Mouse (Mus musculus): ENCODE data around the gene Nol7. TPM values are rescaled to one million over a fixed set of nuclear protein-coding genes. Genes with fewer than 3 reads are reported as not detected.

Nol7 gene
- total and polyA plus RNA-seq, 3 experiments, result 165 to 329 (median 260) TPM

- Histone ChIP-seq H3K27me3 (replicated peaks) (no peaks in the 10 kb centered on the region), H3K36me3 (replicated peaks in 1 of 2; ENCODE audit: control insufficient read depth in 1 of 2, insufficient read depth in 1 of 2, low read length in 1 of 2) (peaks cover under 1 to 26% of the 10 kb centered on the region in 2 experiments), H3K9me3 (replicated peaks; ENCODE audit: low read length) (no peaks in the 10 kb centered on the region), H3K4me3 (replicated peaks in 1 of 3; ENCODE audit: low read depth in 2 of 3, low read length in 2 of 3, poor library complexity in 1 of 3) (no peak overlapping the region), H3K4me1 (ENCODE audit: control insufficient read depth in 1 of 2, insufficient read depth in 2 of 2) (peaks cover 3 to 27% of the 10 kb centered on the region in 2 experiments; a peak in 3 of 4 replicates), H3K27ac (ENCODE audit: insufficient read depth, low read depth) (no peak overlapping the region), H3K79me2 (replicated peaks; ENCODE audit: control insufficient read depth, extremely low read depth, insufficient read depth, poor library complexity, severe bottlenecking) (peaks cover 10% of the 10 kb centered on the region; the same call in 1 of the 2 replicates), H3K4me2 (ENCODE audit: insufficient read depth, low read depth, poor library complexity, severe bottlenecking) (no peak overlapping the region), H3K9ac (ENCODE audit: insufficient read depth, low read depth) (no peak overlapping the region)
- no peak for DNase-seq (ENCODE audit: extremely low read depth)
- dilution Hi-C loops (cut with MboI; ENCODE audit: extremely low pct_ligation_motif_present, extremely low pct_unique_long_range_greater_than_20kb, low sequenced_read_pairs) (no loop called here), in situ Hi-C loops (cut with MboI; ENCODE audit: low pct_ligation_motif_present, low pct_unique_long_range_greater_than_20kb, low sequenced_read_pairs) (no loop called here)
- no peak for TF ChIP-seq ETS1 (conservative IDR thresholded peaks at IDR 0.05; ENCODE audit: low read depth, low read length)
- no peak for TF ChIP-seq ZMIZ1 (IDR thresholded peaks at IDR 0.05; ENCODE audit: low read depth, low read length)
- no peak for TF ChIP-seq JUN (IDR thresholded peaks at IDR 0.05; ENCODE audit: insufficient read depth, low read depth, low read length)
- TF ChIP-seq UBTF (IDR thresholded peaks at IDR 0.05; ENCODE audit: low read depth, low read length), result no peak
- TF ChIP-seq ZC3H11A (IDR thresholded peaks at IDR 0.05; ENCODE audit: low read depth, low read length), result no peak
- no peak for TF ChIP-seq CHD2 (IDR thresholded peaks at IDR 0.05; ENCODE audit: low read length)
- TF ChIP-seq ZNF384 (IDR thresholded peaks at IDR 0.05; ENCODE audit: low read depth, low read length), result peak; percentile 58; the same call in 1 of the 2 replicates
Measured at GRCm38 (mm10) chr13:43433395-43433794, 35.2 kb downstream of the Nol7 start.

GRCm38 (mm10) chr13:43440376-43440775, 42.2 kb downstream of the Nol7 start:
- Histone ChIP-seq H3K9ac (ENCODE audit: insufficient read depth, low read depth) (no peak overlapping the region), H3K4me2 (ENCODE audit: insufficient read depth, low read depth, poor library complexity, severe bottlenecking) (no peak overlapping the region), H3K27ac (ENCODE audit: insufficient read depth, low read depth) (no peak overlapping the region), H3K79me2 (replicated peaks; ENCODE audit: control insufficient read depth, extremely low read depth, insufficient read depth, poor library complexity, severe bottlenecking) (peaks cover 26% of the 10 kb centered on the region), H3K36me3 (replicated peaks in 1 of 2; ENCODE audit: control insufficient read depth in 1 of 2, insufficient read depth in 1 of 2, low read length in 1 of 2) (peaks cover 0 to 5% of the 10 kb centered on the region in 2 experiments), H3K27me3 (replicated peaks) (no peaks in the 10 kb centered on the region), H3K4me1 (ENCODE audit: control insufficient read depth in 1 of 2, insufficient read depth in 2 of 2) (peaks cover 9 to 62% of the 10 kb centered on the region in 2 experiments), H3K4me3 (replicated peaks in 1 of 3; ENCODE audit: low read depth in 2 of 3, low read length in 2 of 3, poor library complexity in 1 of 3) (no peak overlapping the region), H3K9me3 (replicated peaks; ENCODE audit: low read length) (no peaks in the 10 kb centered on the region)
- no peak for DNase-seq (ENCODE audit: extremely low read depth)
- no peak for TF ChIP-seq ZMIZ1 (IDR thresholded peaks at IDR 0.05; ENCODE audit: low read depth, low read length)
- no peak for TF ChIP-seq JUND (conservative IDR thresholded peaks at IDR 0.05; ENCODE audit: low read depth, low read length)
- TF ChIP-seq ZC3H11A (IDR thresholded peaks at IDR 0.05; ENCODE audit: low read depth, low read length), result no peak
- no peak for TF ChIP-seq ELF1 (IDR thresholded peaks at IDR 0.05; ENCODE audit: low read depth, low read length)
- TF ChIP-seq ETS1 (conservative IDR thresholded peaks at IDR 0.05; ENCODE audit: low read depth, low read length), result no peak
- TF ChIP-seq TBP (conservative IDR thresholded peaks at IDR 0.05; ENCODE audit: low read depth, low read length), result no peak
- TF ChIP-seq UBTF (IDR thresholded peaks at IDR 0.05; ENCODE audit: low read depth, low read length), result no peak
- TF ChIP-seq ZKSCAN1 (IDR thresholded peaks at IDR 0.05; ENCODE audit: borderline replicate concordance, low read depth, low read length), result no peak
- no peak for TF ChIP-seq JUN (IDR thresholded peaks at IDR 0.05; ENCODE audit: insufficient read depth, low read depth, low read length)
- TF ChIP-seq NELFE (IDR thresholded peaks at IDR 0.05; ENCODE audit: low read depth, low read length), result no peak
- no peak for TF ChIP-seq HCFC1 (IDR thresholded peaks at IDR 0.05; ENCODE audit: low read depth, low read length)
- no peak for TF ChIP-seq CHD1 (IDR thresholded peaks at IDR 0.05; ENCODE audit: low read depth, low read length)
- TF ChIP-seq USF2 (conservative IDR thresholded peaks at IDR 0.05; ENCODE audit: low read depth, low read length), result no peak
- TF ChIP-seq ZNF384 (IDR thresholded peaks at IDR 0.05; ENCODE audit: low read depth, low read length), result no peak
- TF ChIP-seq MAFK (IDR thresholded peaks at IDR 0.05; ENCODE audit: insufficient replicate concordance, low read length), result no peak
- dilution Hi-C loops (cut with MboI; ENCODE audit: extremely low pct_ligation_motif_present, extremely low pct_unique_long_range_greater_than_20kb, low sequenced_read_pairs) (no loop called here), in situ Hi-C loops (cut with MboI; ENCODE audit: low pct_ligation_motif_present, low pct_unique_long_range_greater_than_20kb, low sequenced_read_pairs) (no loop called here)
